Mouse (Mus musculus) ES-E14 (cell line): ENCODE data around the gene Bcas3. TPM values are rescaled to one million over a fixed set of nuclear protein-coding genes. Genes with fewer than 3 reads are reported as not detected.

Source experiments
- DNase-seq: peaks from one replicate; pipeline ENCODE4 v3.0.0-alpha.2; 2013; ENCODE audit warnings: low read depth, low spot score
- H3K27ac ChIP-seq: 2 replicates; pipeline ENCODE4 v1.5.1; 2012; ENCODE audit warnings: low read depth, mild to moderate bottlenecking, low read length, moderate library complexity, mixed read lengths; ENCODE audit not compliant: poor library complexity, insufficient read depth, severe bottlenecking
- H3K36me3 ChIP-seq: 2 replicates; pipeline ENCODE4 v1.6.1; 2012; ENCODE audit warnings: mild to moderate bottlenecking, low read length, moderate library complexity, mixed read lengths; ENCODE audit not compliant: control insufficient read depth, poor library complexity, insufficient read depth, severe bottlenecking
- H3K4me1 ChIP-seq, 2 experiments: fragments of 150-350 bp in 1 of 2; sonication (generic) in 1 of 2; 2 replicates each; pipeline ENCODE4 v1.6.1; 2012; ENCODE audit warnings: low read length in 2 of 2, mild to moderate bottlenecking in 1 of 2, mixed read lengths in 1 of 2; ENCODE audit not compliant: control insufficient read depth in 2 of 2, insufficient read depth in 2 of 2, poor library complexity in 1 of 2
- H3K4me3 ChIP-seq, 2 experiments: fragments of 150-350 bp in 1 of 2; sonication (generic) in 1 of 2; 2 replicates each; pipeline ENCODE4 v1.5.1; 2012; ENCODE audit warnings: low read length in 2 of 2, low read depth in 1 of 2, mild to moderate bottlenecking in 1 of 2, mixed read lengths in 1 of 2; ENCODE audit not compliant: insufficient read depth in 1 of 2, poor library complexity in 1 of 2, severe bottlenecking in 1 of 2
- H3K9ac ChIP-seq: 2 replicates; pipeline ENCODE4 v1.6.1; 2012; ENCODE audit warnings: low read depth, mild to moderate bottlenecking, low read length, mixed read lengths; ENCODE audit not compliant: poor library complexity, insufficient read depth, severe bottlenecking
- H3K9me3 ChIP-seq: fragments of 150-350 bp; sonication (generic); 2 replicates; pipeline ENCODE4 v1.6.1; 2012; ENCODE audit warnings: low read depth, mild to moderate bottlenecking, low read length; ENCODE audit not compliant: control insufficient read depth, insufficient read depth
- CHD2 ChIP-seq: IDR thresholded peaks from 2 replicates; pipeline ENCODE4 v1.6.1; 2014; ENCODE audit warnings: mild to moderate bottlenecking, low read depth, low read length, inconsistent platforms
- HCFC1 ChIP-seq: IDR thresholded peaks from 2 replicates; pipeline ENCODE4 v1.6.1; 2012; ENCODE audit warnings: low read length, inconsistent platforms, borderline replicate concordance; ENCODE audit not compliant: insufficient read depth
- MAFK ChIP-seq: IDR thresholded peaks from 2 replicates; pipeline ENCODE4 v1.6.1; 2014; ENCODE audit warnings: mild to moderate bottlenecking, low read depth, low read length, inconsistent platforms; ENCODE audit not compliant: insufficient read depth
- ZC3H11A ChIP-seq: IDR thresholded peaks from 2 replicates; pipeline ENCODE4 v1.6.1; 2012; ENCODE audit warnings: low read depth, mild to moderate bottlenecking, inconsistent platforms, low read length, borderline replicate concordance
- ZNF384 ChIP-seq: IDR thresholded peaks from 2 replicates; pipeline ENCODE4 v1.6.1; 2012; ENCODE audit warnings: low read depth, low read length, inconsistent platforms
- in situ Hi-C, 2 experiments: fragments of 600-800 bp; cut with MboI; formaldehyde crosslinking; loops; one replicate each; pipeline ENCODE4 v1.15.1; 2025; ENCODE audit warnings: low sequenced_read_pairs in 2 of 2, inconsistent platforms in 1 of 2; ENCODE audit not compliant: unreplicated experiment in 2 of 2
- total RNA-seq: library from RNA; depleted of rRNA; stranded (reverse); fragments of 300-350 nt; gene quantifications from 2 replicates; pipeline ENCODE4 v1.2.3, GENCODE M21; 2012

The Bcas3 gene
- total RNA-seq, 1 experiment: 23.6 TPM

DNA sequence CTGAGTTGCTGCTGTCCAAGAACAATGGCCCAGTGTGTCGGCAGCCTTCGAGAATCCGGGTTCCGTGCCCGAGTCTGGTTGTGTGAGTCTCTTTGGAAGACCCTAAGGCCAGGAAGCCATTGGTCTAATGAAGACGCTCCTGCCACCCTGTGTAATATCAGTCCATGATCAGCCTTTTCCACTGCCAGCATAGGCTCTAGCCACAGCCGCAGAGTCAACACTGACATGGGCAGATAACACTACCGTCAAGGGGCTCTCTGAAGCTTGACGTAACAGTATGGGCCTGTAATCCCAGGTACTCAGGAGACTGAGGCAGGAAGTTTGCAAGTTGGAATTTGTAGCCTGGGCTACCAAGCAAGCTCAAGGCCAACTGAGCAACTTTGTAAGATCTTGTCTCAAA, 405.9 kb downstream of the Bcas3 start:
- TF ChIP-seq MAFK: no peak
- in situ Hi-C loops: no loop called here
- no peaks in the 10 kb centered on the region for H3K4me1 ChIP-seq

GRCm38 (mm10) chr11:85759634-85760439, 406.9 kb downstream of the Bcas3 start:
- no peak overlapping the region for H3K27ac ChIP-seq
- no peaks in the 10 kb centered on the region for H3K4me1 ChIP-seq
- H3K36me3 ChIP-seq: no peaks in the 10 kb centered on the region
- TF ChIP-seq CHD2: no peak
- TF ChIP-seq ZC3H11A: no peak
- no peak for TF ChIP-seq ZNF384
- TF ChIP-seq HCFC1: no peak
- TF ChIP-seq MAFK: no peak
- no peak overlapping the region for H3K4me3 ChIP-seq
- H3K9me3 ChIP-seq: no peaks in the 10 kb centered on the region
- in situ Hi-C loops: no loop called here
- H3K9ac ChIP-seq: no peak overlapping the region
- no peak for DNase-seq

More for the DNA sequence above, 405.9 kb downstream of the Bcas3 start:
- H3K9me3 ChIP-seq: no peaks in the 10 kb centered on the region
- no peak overlapping the region for H3K9ac ChIP-seq
- no peak overlapping the region for H3K4me3 ChIP-seq
- no peaks in the 10 kb centered on the region for H3K36me3 ChIP-seq
- no peak for DNase-seq
- no peak overlapping the region for H3K27ac ChIP-seq

GRCm38 (mm10) chr11:85760486-85761141, 407.6 kb downstream of the Bcas3 start:
- Histone ChIP-seq H3K27ac (no peak overlapping the region), H3K9me3 (no peaks in the 10 kb centered on the region), H3K4me3 (no peak overlapping the region), H3K36me3 (no peaks in the 10 kb centered on the region), H3K4me1 (no peaks in the 10 kb centered on the region; a peak in 1 of 4 replicates), H3K9ac (no peak overlapping the region)
- TF ChIP-seq CHD2 (no peak), HCFC1 (no peak), MAFK (no peak), ZNF384 (no peak), ZC3H11A (no peak)
- in situ Hi-C loops: no loop called here
- DNase-seq: no peak

- Histone ChIP-seq H3K9ac (no peak overlapping the region), H3K27ac (no peak overlapping the region), H3K4me1 (no peaks in the 10 kb centered on the region; a peak in 1 of 4 replicates), H3K4me3 (no peak overlapping the region), H3K36me3 (no peaks in the 10 kb centered on the region), H3K9me3 (no peaks in the 10 kb centered on the region)
- no peak for TF ChIP-seq HCFC1
- TF ChIP-seq CHD2: no peak
- no peak for TF ChIP-seq ZNF384
- no peak for TF ChIP-seq MAFK
- TF ChIP-seq ZC3H11A: no peak
- in situ Hi-C loops: no loop called here
- no peak for DNase-seq
These were observed 408.2 kb downstream of the Bcas3 start for GRCm38 (mm10) chr11:85761170-85761569.
